Mouse (Mus musculus) right cerebral cortex, adult 18-20 months (tissue): ENCODE measurements at regions not wholly inside any gene's neighbourhood (a gene's known extent, or its start where the extent isn't known, plus 50 kb on each side); places are given as distances from the start of the nearest gene placed in this dataset.
A peak's percentile ranks its signal among the peaks of the same experiment; 100 is the strongest.

Experiments used
- DNase-seq: peaks from one replicate; pipeline ENCODE4 v3.0.0; 2022; ENCODE audit warnings: mixed read lengths

- no peak for DNase-seq
Observed at GRCm38 (mm10) chr14:102142720-102143119, 413.0 kb downstream of the Lmo7 start.

- no peak for DNase-seq
Observed at GRCm38 (mm10) chr14:102138936-102139335, 409.2 kb downstream of the Lmo7 start.

GRCm38 (mm10) chr14:102118166-102118565, 388.4 kb downstream of the Lmo7 start:
- no peak for DNase-seq

- peak; percentile 19 for DNase-seq
Observed at GRCm38 (mm10) chr14:102106165-102106564, 376.4 kb downstream of the Lmo7 start.

GRCm38 (mm10) chr14:102094105-102094504, 364.3 kb downstream of the Lmo7 start:
- no peak for DNase-seq

GRCm38 (mm10) chr14:102092557-102092956, 362.8 kb downstream of the Lmo7 start:
- no peak for DNase-seq

GRCm38 (mm10) chr14:102048932-102049331, 319.2 kb downstream of the Lmo7 start:
- DNase-seq: no peak

GRCm38 (mm10) chr14:102048485-102048884, 318.7 kb downstream of the Lmo7 start:
- DNase-seq: no peak

GRCm38 (mm10) chr14:102038145-102038544, 308.4 kb downstream of the Lmo7 start:
- no peak for DNase-seq

- no peak for DNase-seq
Observed at GRCm38 (mm10) chr14:102037487-102037886, 307.7 kb downstream of the Lmo7 start.

- no peak for DNase-seq
Observed at GRCm38 (mm10) chr14:102031047-102031903, 301.5 kb downstream of the Lmo7 start.

- no peak for DNase-seq
Observed at GRCm38 (mm10) chr14:102024646-102025045, 294.9 kb downstream of the Lmo7 start.

GRCm38 (mm10) chr14:102020161-102020605, 290.4 kb downstream of the Lmo7 start:
- no peak for DNase-seq

GRCm38 (mm10) chr14:102019320-102019719, 289.6 kb downstream of the Lmo7 start:
- no peak for DNase-seq

GRCm38 (mm10) chr14:102016572-102016971, 286.8 kb downstream of the Lmo7 start:
- no peak for DNase-seq

- DNase-seq: no peak
Observed at GRCm38 (mm10) chr14:102014976-102015603, 285.3 kb downstream of the Lmo7 start.

GRCm38 (mm10) chr14:102013238-102013637, 283.5 kb downstream of the Lmo7 start:
- DNase-seq: no peak

- DNase-seq: no peak
Observed at GRCm38 (mm10) chr14:101997535-101997934, 267.8 kb downstream of the Lmo7 start.

GRCm38 (mm10) chr14:101984401-101984800, 254.6 kb downstream of the Lmo7 start:
- DNase-seq: no peak
